Mouse (Mus musculus): ENCODE data around the gene Nme7.

Nme7 gene

DNA sequence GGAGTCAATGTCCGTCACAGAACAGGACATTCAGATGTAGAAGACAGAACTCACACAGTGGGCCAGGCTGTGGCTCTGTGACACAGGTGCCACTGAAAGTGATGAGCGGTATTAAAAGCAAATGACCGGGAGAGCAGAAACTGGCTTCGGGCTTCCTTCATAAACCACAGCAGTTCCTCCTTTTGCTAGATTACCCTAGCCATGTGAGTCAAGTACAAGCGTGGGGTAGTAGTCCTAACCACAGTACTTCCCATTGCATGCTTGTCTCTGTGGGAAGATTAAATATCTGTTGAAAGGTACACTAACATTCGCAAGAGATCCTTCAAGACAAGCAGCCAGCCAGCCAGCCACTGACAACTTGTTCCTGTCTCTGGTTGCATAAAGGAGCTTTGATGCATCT lies 136.3 kb downstream of the Nme7 start:
- DNase-seq (ENCODE audit: low read depth), result no peak

GRCm38 (mm10) chr1:164440708-164441407 lies 136.9 kb downstream of the Nme7 start:
- no peak for DNase-seq (ENCODE audit: low read depth)

DNA sequence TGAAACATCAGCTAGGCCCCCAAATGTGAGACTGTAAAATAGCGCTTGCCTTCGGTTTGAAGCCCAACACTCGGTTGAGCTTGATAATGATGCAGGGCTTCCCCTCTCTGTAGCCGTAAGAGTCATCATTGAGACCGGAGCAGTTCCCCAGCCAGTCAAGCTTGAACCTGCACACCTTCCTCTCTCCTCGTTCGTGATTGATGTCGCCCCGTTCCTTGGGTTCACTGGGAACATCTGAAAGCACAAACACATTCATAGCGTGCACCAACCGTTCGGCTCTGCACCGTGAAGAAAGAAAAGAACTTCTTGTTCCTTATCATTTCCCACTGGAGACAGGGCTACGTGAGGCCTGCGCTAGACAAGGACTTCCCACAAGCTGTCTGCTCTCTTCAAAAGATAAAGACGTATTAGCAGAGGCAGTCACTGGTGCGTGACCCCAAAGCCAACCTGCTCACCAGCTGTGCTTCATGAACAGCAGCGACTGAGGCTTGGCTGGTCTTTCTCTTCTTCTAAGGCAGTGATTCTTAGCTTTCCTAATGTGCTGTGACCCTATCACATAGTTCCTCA lies 137.6 kb downstream of the Nme7 start:
- no peak for DNase-seq (ENCODE audit: low read depth)

DNA sequence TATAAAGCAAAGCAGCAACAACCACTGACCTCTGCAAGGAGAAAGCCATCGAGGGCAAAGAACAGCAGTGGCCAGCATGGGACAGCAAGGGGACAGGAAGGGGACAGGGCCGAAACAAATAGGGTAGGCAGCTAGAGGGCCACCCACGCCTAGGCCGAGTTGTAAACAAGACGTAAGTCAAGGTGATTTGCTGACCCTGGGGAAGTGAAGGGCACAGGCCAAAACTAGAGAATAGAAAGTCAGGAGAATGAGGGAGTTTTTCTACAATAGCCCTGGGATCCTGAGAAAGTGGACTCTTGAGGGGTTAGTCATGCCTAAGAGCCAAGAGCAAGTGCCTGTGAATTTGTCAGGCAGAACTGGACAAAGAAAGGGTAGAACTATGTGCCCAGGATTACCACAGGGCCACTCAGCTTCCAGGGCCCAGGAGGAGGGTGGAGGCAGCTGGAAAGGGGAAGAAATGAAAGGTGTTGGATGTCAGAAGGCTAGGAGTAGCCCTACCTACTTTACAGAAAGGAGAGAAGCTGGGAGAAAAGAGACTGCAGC lies 141.8 kb downstream of the Nme7 start:
- DNase-seq (ENCODE audit: low read depth), result no peak

GRCm38 (mm10) chr1:164446535-164446934 lies 142.6 kb downstream of the Nme7 start:
- no peak for DNase-seq (ENCODE audit: low read depth)

GRCm38 (mm10) chr1:164447521-164447920 lies 143.6 kb downstream of the Nme7 start:
- no peak for DNase-seq (ENCODE audit: low read depth)

DNA sequence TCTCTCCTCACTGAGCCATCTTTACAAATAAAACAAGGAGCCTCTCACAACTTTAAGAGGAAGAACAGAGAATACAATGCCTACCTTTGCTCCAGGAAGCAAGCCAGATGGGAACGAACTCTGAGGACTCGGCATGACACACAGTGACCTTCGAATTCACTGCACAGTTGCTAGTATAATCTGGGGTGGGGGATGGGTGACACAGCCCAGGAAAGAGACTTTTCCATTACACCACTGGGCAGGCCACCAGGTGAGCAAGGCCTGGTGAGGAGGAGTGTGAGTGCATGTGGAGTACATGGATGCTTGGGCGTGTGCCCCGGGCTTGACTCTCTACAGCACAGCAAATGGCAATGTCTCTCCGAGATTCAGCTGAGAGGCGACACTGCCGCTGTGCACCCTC lies 145.7 kb downstream of the Nme7 start:
- no peak for DNase-seq (ENCODE audit: low read depth)

GRCm38 (mm10) chr1:164450231-164450630 lies 146.3 kb downstream of the Nme7 start:
- DNase-seq (ENCODE audit: low read depth), result no peak

DNA sequence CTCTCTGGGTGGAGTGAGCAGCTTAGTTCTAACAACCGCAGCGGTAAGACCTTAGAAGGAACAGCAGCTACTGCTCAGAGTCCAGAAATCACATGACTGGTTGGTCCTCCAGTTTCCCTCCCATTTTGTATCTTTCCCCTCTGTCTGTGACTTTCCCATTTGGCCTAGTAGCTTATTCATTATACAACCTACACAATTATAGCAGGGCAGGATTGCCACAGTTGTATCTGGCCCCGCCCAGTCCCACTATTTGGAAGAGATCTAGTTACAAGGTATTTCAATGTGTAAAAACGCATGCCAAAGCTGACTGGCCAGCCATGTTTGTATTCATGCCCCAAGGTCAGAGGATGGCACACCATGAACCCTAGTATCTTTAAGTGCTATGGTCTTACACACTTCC lies 146.7 kb downstream of the Nme7 start:
- DNase-seq (ENCODE audit: low read depth), result no peak

DNA sequence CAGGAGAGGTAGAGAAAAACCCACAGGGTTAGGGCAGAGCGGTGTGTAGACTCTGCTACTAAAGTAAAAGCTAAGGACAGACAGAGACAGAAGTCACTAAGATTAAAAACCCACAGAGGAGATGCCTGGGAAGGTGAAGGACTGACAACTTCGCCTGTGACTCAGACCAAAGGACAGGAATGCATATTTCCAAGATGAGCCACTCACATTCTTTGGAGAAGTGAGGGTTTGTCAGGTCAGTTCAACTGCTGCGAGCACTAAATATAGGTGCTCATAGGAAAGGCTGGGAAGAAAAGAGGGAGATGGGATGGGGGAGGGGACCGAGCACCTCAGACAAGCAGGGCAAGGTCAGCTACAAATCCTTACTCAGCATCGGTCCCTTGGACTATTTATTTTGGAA lies 147.4 kb downstream of the Nme7 start:
- no peak for DNase-seq (ENCODE audit: low read depth)

DNA sequence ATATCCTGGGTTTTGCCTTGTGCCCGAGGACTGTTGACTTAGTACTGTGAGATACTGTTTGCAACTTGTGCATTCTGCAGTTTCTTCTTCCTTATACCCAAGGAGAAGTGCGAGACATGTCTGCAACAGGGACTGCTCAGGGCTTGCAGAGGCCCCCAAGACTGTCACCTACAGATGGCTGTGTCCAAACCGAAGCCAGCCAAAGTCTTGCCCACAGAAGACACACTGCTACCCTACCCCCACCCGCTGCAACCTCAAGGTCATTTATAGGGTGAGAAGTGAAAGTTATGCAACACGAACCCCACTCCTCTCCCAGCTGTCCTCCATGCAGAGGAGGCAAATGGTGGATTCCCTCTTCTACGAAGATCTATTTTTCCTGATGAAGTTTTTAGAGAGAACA lies 148.7 kb downstream of the Nme7 start:
- DNase-seq (ENCODE audit: low read depth), result no peak

DNA sequence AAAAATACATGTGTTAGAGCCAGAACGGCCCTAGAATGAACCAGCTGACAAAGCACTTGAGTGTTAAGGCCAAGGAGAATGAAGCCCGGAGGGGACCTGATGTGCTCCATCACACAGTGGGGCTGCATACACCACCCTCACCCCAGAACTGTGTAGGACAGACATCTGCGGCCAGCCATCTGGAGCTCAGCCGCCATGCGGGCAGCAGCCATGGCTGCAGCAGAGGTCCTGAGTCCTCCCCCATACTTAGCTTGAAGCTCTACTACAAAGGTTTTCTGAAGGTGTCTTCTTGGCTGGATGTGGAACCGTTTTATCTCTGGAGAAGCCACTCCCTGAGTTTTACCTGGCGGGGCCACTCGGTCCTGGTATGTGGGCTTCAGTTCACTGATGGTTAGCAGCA lies 149.2 kb downstream of the Nme7 start:
- DNase-seq (ENCODE audit: low read depth), result no peak

- no peak for DNase-seq (ENCODE audit: low read depth)
These were observed 149.8 kb downstream of the Nme7 start for GRCm38 (mm10) chr1:164453739-164454138.

DNA sequence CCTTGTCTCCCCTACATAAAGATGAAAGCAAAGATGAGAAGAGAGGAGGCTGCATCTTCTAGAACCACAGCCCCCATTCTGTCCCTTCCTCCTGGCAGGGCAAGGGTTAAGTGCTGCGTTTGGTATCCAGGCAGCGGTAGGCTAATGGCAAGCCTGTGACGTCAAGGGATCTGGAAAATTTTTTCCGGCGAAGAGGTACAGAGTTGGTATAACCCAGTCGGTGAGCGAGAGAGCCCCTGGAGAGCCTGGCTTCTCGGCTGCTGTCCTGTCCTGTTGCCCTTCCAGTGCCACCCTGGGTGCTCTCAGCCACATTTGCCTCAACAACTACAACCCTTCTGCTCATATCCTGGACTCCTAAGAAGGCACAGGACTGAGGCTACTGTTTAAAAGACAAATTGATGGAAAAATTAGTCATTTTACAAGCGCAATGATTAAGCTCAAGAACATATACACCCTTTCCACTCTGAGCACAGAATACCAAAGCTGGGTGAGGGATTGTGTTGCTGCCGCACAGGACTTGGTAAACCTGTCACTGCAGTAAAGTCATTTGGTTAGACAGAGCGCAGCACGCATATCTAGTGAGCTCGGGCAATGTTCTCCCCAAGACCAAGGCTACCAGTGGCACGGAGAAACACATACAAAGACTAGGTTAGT lies 151.0 kb downstream of the Nme7 start:
- DNase-seq (ENCODE audit: low read depth), result no peak

GRCm38 (mm10) chr1:164455614-164456013 lies 151.7 kb downstream of the Nme7 start:
- no peak for DNase-seq (ENCODE audit: low read depth)

DNA sequence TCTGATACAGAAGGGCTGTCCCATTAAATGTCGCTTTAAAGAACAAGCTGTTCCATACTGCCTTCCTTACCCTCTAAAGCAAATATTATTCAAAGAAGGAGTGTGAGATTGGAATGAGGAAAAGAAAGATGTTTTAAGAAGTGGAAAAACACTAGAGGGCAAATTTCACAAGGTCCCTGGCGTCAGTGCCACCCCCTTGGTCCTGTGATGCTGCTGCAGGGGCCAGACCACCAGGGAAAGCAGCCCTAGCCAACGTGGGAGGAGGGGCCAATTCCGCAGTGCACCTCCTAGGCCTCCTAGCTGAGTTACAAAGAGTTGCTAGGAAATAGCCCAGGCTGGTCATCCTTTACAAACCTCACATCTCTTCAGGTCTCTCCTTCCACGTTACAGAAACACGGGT lies 152.1 kb downstream of the Nme7 start:
- no peak for DNase-seq (ENCODE audit: low read depth)

- DNase-seq (ENCODE audit: low read depth), result no peak
These were observed 152.8 kb downstream of the Nme7 start for GRCm38 (mm10) chr1:164456731-164457130.

GRCm38 (mm10) chr1:164457531-164458244 lies 153.8 kb downstream of the Nme7 start:
- DNase-seq (ENCODE audit: low read depth), result no peak

GRCm38 (mm10) chr1:164458245-164458613 lies 154.3 kb downstream of the Nme7 start, which contains the start of gene Atp1b1:
Gene Atp1b1, minus strand, starts transcription at chr1:164458355.
- no peak for DNase-seq (ENCODE audit: low read depth)

DNA sequence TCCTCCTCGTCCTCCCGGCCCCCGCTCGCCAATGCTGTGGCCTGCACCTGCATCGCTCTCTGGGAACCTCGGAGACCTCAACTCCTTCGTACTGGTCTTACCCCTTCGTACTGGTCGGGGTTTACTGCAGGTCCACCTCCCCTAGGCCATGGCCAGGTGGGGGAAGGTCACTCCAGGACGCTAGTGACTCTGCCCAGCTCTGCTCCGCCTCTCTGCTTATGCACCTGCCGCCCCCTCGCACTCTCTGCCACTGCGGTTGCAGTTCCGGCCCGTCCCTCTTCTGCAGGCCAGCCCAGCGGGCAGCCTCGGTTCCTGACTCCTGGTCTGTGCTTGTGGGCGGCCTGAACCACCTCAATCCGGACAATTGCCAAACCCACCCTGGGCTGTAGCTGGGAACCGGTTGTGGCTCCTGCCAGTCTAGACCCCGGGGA lies 154.7 kb downstream of the Nme7 start:
- DNase-seq (ENCODE audit: low read depth), result no peak

DNA sequence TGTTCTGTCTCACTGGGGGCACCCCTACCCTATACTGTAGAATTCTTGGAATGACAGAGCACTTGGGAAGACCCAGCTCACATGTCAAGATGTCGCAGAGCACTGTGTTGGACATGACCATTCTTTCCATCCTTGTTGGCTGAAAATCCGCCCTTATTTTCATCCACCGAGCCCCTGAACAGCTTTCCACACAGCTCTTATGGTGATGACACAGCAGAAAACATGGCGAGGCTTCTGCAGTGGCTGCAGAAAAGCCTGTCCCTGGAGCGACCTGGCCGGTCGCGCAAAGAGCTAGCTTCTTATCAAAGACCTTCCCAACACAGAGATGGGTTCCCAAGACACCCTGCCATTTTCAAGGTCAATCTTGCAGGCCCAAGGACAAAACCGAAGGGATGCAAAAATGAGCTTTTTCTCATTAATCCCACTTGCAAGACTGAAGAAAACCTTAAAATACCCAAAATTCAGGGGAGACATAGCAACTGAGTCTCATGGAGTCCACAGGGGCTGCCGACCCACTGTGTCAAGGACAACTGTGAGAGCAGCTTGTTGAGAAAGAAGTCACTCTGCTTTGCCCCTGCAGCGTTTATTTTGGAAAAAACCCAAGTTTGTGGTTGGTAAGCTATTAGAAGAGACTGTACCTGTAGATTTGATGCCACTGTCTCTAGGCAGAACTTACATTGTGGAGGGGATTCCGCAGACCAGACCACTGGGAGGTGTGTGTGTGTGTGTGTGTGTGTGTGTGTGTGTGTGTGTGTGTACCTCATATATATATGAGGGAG lies 155.4 kb downstream of the Nme7 start:
- no peak for DNase-seq (ENCODE audit: low read depth)
